ENCODE assay signal across 9 mouse cellular contexts in genomic region chr11:45174811-45175798, GRCm38 (mm10).
DNase-seq lines count a peak whose midpoint lies in the region; TF ChIP-seq lines count a peak whose summit lies in the region.
"Had no signal": no experiment of that assay in that cellular context is flagged by ENCODE, and none has a peak within 500 bp of the region (broad histone marks: within the 10 kb centered on the region; RNA-seq: fewer than 3 reads in every experiment).

No protein-coding gene starts in this region.

- no peaks in the 10 kb centered on the region for H3K36me3 ChIP-seq in myocyte (ENCODE audit: control insufficient read depth, insufficient read depth)
- H3K36me3 ChIP-seq: embryonic facial prominence, embryonic 12.5 days had no signal

- no peaks in the 10 kb centered on the region for H3K79me2 ChIP-seq in myocyte (ENCODE audit: control insufficient read depth, insufficient read depth)

- H3K4me1 ChIP-seq in lung, adult 2 months (ENCODE audit: control insufficient read depth, insufficient read depth, low read length) = no peaks in the 10 kb centered on the region
- H3K4me1 ChIP-seq: embryonic facial prominence, embryonic 12.5 days had no signal

- no peak for TF ChIP-seq POLR2A in lung, adult 2 months (IDR thresholded peaks at IDR 0.05; ENCODE audit: borderline replicate concordance, extremely low read depth, low read depth, low read length)
- no peak for TF ChIP-seq POLR2A in myocyte (IDR thresholded peaks at IDR 0.05; ENCODE audit: insufficient read length, low read depth)

- no peak for TF ChIP-seq CTCF in lung, adult 2 months (IDR thresholded peaks at IDR 0.05; ENCODE audit: insufficient read depth, low read length)
- no peak for TF ChIP-seq CTCF in gastrocnemius, adult 2 months (IDR thresholded peaks at IDR 0.05)

- H3K27ac ChIP-seq in gastrocnemius, adult 2 months = peak overlapping the region; percentile 64
- H3K27ac ChIP-seq: embryonic facial prominence, embryonic 12.5 days; liver, embryonic 14.5 days had no signal

- no peak overlapping the region for H3ac ChIP-seq in myocyte (ENCODE audit: control insufficient read depth, insufficient read length)

- peak overlapping the region; percentile 56 for H3K4me2 ChIP-seq in myocyte (ENCODE audit: low read depth)
- H3K4me2 ChIP-seq: embryonic facial prominence, embryonic 12.5 days had no signal

- peak; percentile 16 to 43 for DNase-seq in lung, adult 18-20 months
- DNase-seq in lung, adult 2 months = no peak
- peak; percentile 54 for DNase-seq in gastrocnemius, adult 2 months
- peak; percentile 34 for DNase-seq in kidney, postnatal 10 days
- no peak for DNase-seq in frontal cortex, adult 2 months (ENCODE audit: extremely low spot score in 1 of 2, low spot score in 1 of 2)
- DNase-seq in right cerebral cortex, adult 18-20 months = no peak

- H3K27me3 ChIP-seq in myocyte (ENCODE audit: control insufficient read depth, insufficient read depth, insufficient read length) = no peaks in the 10 kb centered on the region
- H3K27me3 ChIP-seq: embryonic facial prominence, embryonic 12.5 days had no signal

- 60% methylated on average over 10 of the region's 10 CpGs for WGBS in lung, adult 2 months

- intact Hi-C loops in gastrocnemius, adult 2 months (cut with DNase I) = no loop called here

- no peak overlapping the region for H3K4me3 ChIP-seq in lung, adult 2 months (replicated peaks; ENCODE audit: extremely low read depth, low read depth, low read length)
- no peak overlapping the region for H3K4me3 ChIP-seq in gastrocnemius, adult 2 months
- no peak overlapping the region for H3K4me3 ChIP-seq in myocyte
- H3K4me3 ChIP-seq: embryonic facial prominence, embryonic 12.5 days had no signal

TF ChIP-seq in myocyte, 11 proteins besides CTCF, POLR2A, EP300 and RAD21:
- TF ChIP-seq CEBPB (IDR thresholded peaks at IDR 0.05; ENCODE audit: insufficient read depth, poor library complexity, severe bottlenecking) = peak; percentile 89
- TF ChIP-seq REST (IDR thresholded peaks at IDR 0.05; ENCODE audit: insufficient read depth, insufficient read length) = no peak
TF ChIP-seq in myocyte: peak in this region for 1.

Comparison
In these comparisons a context has a peak if more than half of its experiments do, and no peak if none do; other contexts are left out.
1. DNase-seq: peak in lung, adult 18-20 months (2 of 2), gastrocnemius, adult 2 months (single experiment) and kidney, postnatal 10 days (single experiment); none in lung, adult 2 months (single experiment), frontal cortex, adult 2 months (0 of 2) and right cerebral cortex, adult 18-20 months (single experiment).